Mouse (Mus musculus) embryonic facial prominence, embryonic 11.5 days (tissue): Measurements from ENCODE around the gene Sae1. TPM values are rescaled to one million over a fixed set of nuclear protein-coding genes. Genes with fewer than 3 reads are reported as not detected.

Source experiments
- ATAC-seq: fragments of 200-750 bp; cut with Nextera tagmentation; replicated peaks from 2 replicates; pipeline ENCODE4 v1.8.0; 2017; ENCODE audit warnings: low read depth; ENCODE audit not compliant: insufficient number of reproducible peaks, low FRiP score, low TSS enrichment
- DNase-seq: peaks from one replicate; pipeline ENCODE4 v3.0.0-alpha.2; 2015; ENCODE audit warnings: low spot score
- H3K27ac ChIP-seq: fragments of 300-500 bp; sonication (generic); replicated peaks from 2 replicates; pipeline ENCODE4 v1.5.1; 2014; ENCODE audit warnings: mild to moderate bottlenecking, low read depth, low read length, control low read depth
- H3K27me3 ChIP-seq: fragments of 300-500 bp; sonication (generic); 2 replicates; pipeline ENCODE4 v1.6.1; 2014; ENCODE audit warnings: mild to moderate bottlenecking, low read length, moderate library complexity, mixed read lengths; ENCODE audit not compliant: control insufficient read depth, insufficient read depth
- H3K36me3 ChIP-seq: fragments of 300-500 bp; sonication (generic); replicated peaks from 2 replicates; pipeline ENCODE4 v1.6.1; 2014; ENCODE audit warnings: low read depth, mild to moderate bottlenecking, low read length, moderate library complexity, mixed read lengths; ENCODE audit not compliant: control insufficient read depth, insufficient read depth
- H3K4me1 ChIP-seq: fragments of 300-500 bp; sonication (generic); 2 replicates; pipeline ENCODE4 v1.6.1; 2014; ENCODE audit warnings: low read length, mixed read lengths; ENCODE audit not compliant: control insufficient read depth, insufficient read depth
- H3K4me2 ChIP-seq: fragments of 300-500 bp; sonication (generic); 2 replicates; pipeline ENCODE4 v1.6.1; 2014; ENCODE audit warnings: low read depth, mild to moderate bottlenecking, control low read depth, low read length, moderate library complexity
- H3K4me3 ChIP-seq: fragments of 300-500 bp; sonication (generic); 2 replicates; pipeline ENCODE4 v1.5.1; 2014; ENCODE audit warnings: low read depth, low read length, control low read depth
- H3K9ac ChIP-seq: fragments of 300-500 bp; sonication (generic); replicated peaks from 2 replicates; pipeline ENCODE4 v1.6.1; 2014; ENCODE audit warnings: mild to moderate bottlenecking, control low read depth, low read length
- H3K9me3 ChIP-seq: fragments of 300-500 bp; sonication (generic); replicated peaks from 2 replicates; pipeline ENCODE4 v1.6.1; 2016; ENCODE audit warnings: mild to moderate bottlenecking, low read length, inconsistent platforms, mixed read lengths; ENCODE audit not compliant: control insufficient read depth
- WGBS: fragments of 180-500 bp; shearing (Covaris S2); extraction: QIAGEN DNeasy Blood & Tissue Kit; methylation state at CpG from one replicate; pipeline ENCODE4 v1.1.7; 2014; 5-methylcytosine and 5-hydroxymethylcytosine counted together
- polyA plus RNA-seq: library from polyadenylated mRNA; unstranded; fragments of >200 nt; fragmentation: Nextera tagmentation; extraction: Ambion mirVana; gene quantifications from 2 replicates; pipeline ENCODE4 v1.2.1, GENCODE M21; 2014

Gene Sae1
- polyA plus RNA-seq, 1 experiment from 2014 or later, result 434 TPM

- H3K9ac ChIP-seq, result peak overlapping the region; percentile 74
- peak; percentile 74 for ATAC-seq
- no peaks in the 10 kb centered on the region; the same call in none of the 2 replicates for H3K36me3 ChIP-seq
- H3K4me3 ChIP-seq, result peak overlapping the region; percentile 75
- peak; percentile 78 for DNase-seq
- no peaks in the 10 kb centered on the region for H3K27me3 ChIP-seq
- H3K4me1 ChIP-seq, result peaks cover 8% of the 10 kb centered on the region
- H3K27ac ChIP-seq, result peak overlapping the region; percentile 81
- 0% methylated on average over 18 of the region's 18 CpGs for WGBS
- no peaks in the 10 kb centered on the region for H3K9me3 ChIP-seq
- peak overlapping the region; percentile 97 for H3K4me2 ChIP-seq
Observed at GRCm38 (mm10) chr7:16273766-16274140, 113.9 kb downstream of the Sae1 start.

- peak within 1 kb of the TSS; percentile 82 for H3K27ac ChIP-seq
Observed at GRCm38 (mm10) chr7:16273081-16273765, 114.4 kb downstream of the Sae1 start, which contains the start of gene Inafm1. Inafm1 (minus strand) TSS chr7:16273617.

GRCm38 (mm10) chr7:16272681-16273080 lies 114.9 kb downstream of the Sae1 start:
- DNase-seq (peak; percentile 72), ATAC-seq (peak; percentile 81)
- H3K4me1 ChIP-seq, result peaks cover 8% of the 10 kb centered on the region
- no peaks in the 10 kb centered on the region for H3K9me3 ChIP-seq
- WGBS, result under 1% methylated on average over 44 of the region's 46 CpGs
- H3K4me3 ChIP-seq, result peak overlapping the region; percentile 75
- H3K4me2 ChIP-seq, result peak overlapping the region; percentile 97
- peak overlapping the region; percentile 82 for H3K27ac ChIP-seq
- peak overlapping the region; percentile 74 for H3K9ac ChIP-seq
- no peaks in the 10 kb centered on the region; the same call in 1 of the 2 replicates for H3K36me3 ChIP-seq
- no peaks in the 10 kb centered on the region for H3K27me3 ChIP-seq

More at GRCm38 (mm10) chr7:16273081-16273765, 114.4 kb downstream of the Sae1 start, which contains the start of gene Inafm1:
- ATAC-seq (peak; percentile 80), DNase-seq (peak; percentile 97)
- under 1% methylated on average over 37 of the region's 49 CpGs for WGBS
- Histone ChIP-seq H3K4me2 (peak within 1 kb of the TSS; percentile 97), H3K27me3 (no peaks in the 10 kb centered on the region), H3K4me3 (peak within 1 kb of the TSS; percentile 75), H3K9me3 (no peaks in the 10 kb centered on the region), H3K36me3 (no peaks in the 10 kb centered on the region; the same call in none of the 2 replicates), H3K9ac (peak within 1 kb of the TSS; percentile 74), H3K4me1 (peaks cover 8% of the 10 kb centered on the region)

- H3K27ac ChIP-seq, result no peak overlapping the region
- ATAC-seq (no peak), DNase-seq (no peak)
- H3K27me3 ChIP-seq, result no peaks in the 10 kb centered on the region
- WGBS, result 61% methylated on average over 1 of the region's 1 CpGs
- H3K4me1 ChIP-seq, result peaks cover 8% of the 10 kb centered on the region
- H3K4me3 ChIP-seq, result no peak overlapping the region
- H3K9me3 ChIP-seq, result no peaks in the 10 kb centered on the region
- no peak overlapping the region for H3K9ac ChIP-seq
- H3K36me3 ChIP-seq, result no peaks in the 10 kb centered on the region
- H3K4me2 ChIP-seq, result no peak overlapping the region
Observed at GRCm38 (mm10) chr7:16271139-16271538, 116.5 kb downstream of the Sae1 start.

Other genes with a start within 250 kb of the Sae1 start
- 34.0 and 47.1 TPM in 2 replicates for gene Meis3, start 212.7 kb downstream of the Sae1 start, polyA plus RNA-seq
- 6.6 and 9.9 TPM in 2 replicates for gene Dhx34, start 165.8 kb downstream of the Sae1 start, polyA plus RNA-seq
- 0.14 TPM in 1 of 2 replicates, not detected in the other for gene C5ar2, start 143.7 kb downstream of the Sae1 start, polyA plus RNA-seq
- gene C5ar1, start 128.3 kb downstream of the Sae1 start, polyA plus RNA-seq, result 0.71 and 1.00 TPM in 2 replicates
- gene Inafm1, start 114.2 kb downstream of the Sae1 start, polyA plus RNA-seq, result 9.3 TPM in 2 replicates
- gene Ccdc9, start 101.0 kb downstream of the Sae1 start, polyA plus RNA-seq, result 16.2 and 16.7 TPM in 2 replicates
- gene Bbc3, start 79.4 kb downstream of the Sae1 start, polyA plus RNA-seq, result 4.6 and 5.9 TPM in 2 replicates
- gene Zc3h4, start 13.1 kb upstream of the Sae1 start, polyA plus RNA-seq, result 13.7 and 14.6 TPM in 2 replicates
- gene Tmem160, start 65.0 kb upstream of the Sae1 start, polyA plus RNA-seq, result 50.7 and 60.0 TPM in 2 replicates
- gene Npas1, start 89.9 kb upstream of the Sae1 start, polyA plus RNA-seq, result 0.21 and 0.25 TPM in 2 replicates
- 32.6 and 34.3 TPM in 2 replicates for gene Arhgap35, start 227.2 kb upstream of the Sae1 start, polyA plus RNA-seq